Mouse (Mus musculus) liver, embryonic 12.5 days (tissue): Measurements from ENCODE around the gene Tbc1d22a. TPM values are rescaled to one million over a fixed set of nuclear protein-coding genes. Genes with fewer than 3 reads are reported as not detected.

ENCODE experiments used
- ATAC-seq: fragments of 200-750 bp; cut with Nextera tagmentation; 2 replicates; pipeline ENCODE4 v1.8.0; 2017; ENCODE audit warnings: moderate number of reproducible peaks, mild to moderate bottlenecking, moderate library complexity
- H3K27ac ChIP-seq: fragments of 300-500 bp; sonication (generic); 2 replicates; pipeline ENCODE4 v1.5.1; 2016; ENCODE audit warnings: mild to moderate bottlenecking
- H3K27me3 ChIP-seq: fragments of 300-500 bp; sonication (generic); replicated peaks from 2 replicates; pipeline ENCODE4 v1.6.1; 2016; ENCODE audit warnings: mild to moderate bottlenecking, moderate library complexity
- H3K36me3 ChIP-seq: fragments of 300-500 bp; sonication (generic); 2 replicates; pipeline ENCODE4 v1.6.1; 2016; ENCODE audit warnings: mild to moderate bottlenecking, moderate library complexity
- H3K4me1 ChIP-seq: fragments of 300-500 bp; sonication (generic); 2 replicates; pipeline ENCODE4 v1.6.1; 2016
- H3K4me2 ChIP-seq: fragments of 300-500 bp; sonication (generic); 2 replicates; pipeline ENCODE4 v1.6.1; 2016; ENCODE audit warnings: mild to moderate bottlenecking, moderate library complexity
- H3K4me3 ChIP-seq: fragments of 300-500 bp; sonication (generic); 2 replicates; pipeline ENCODE4 v1.5.1; 2016; ENCODE audit warnings: mild to moderate bottlenecking, moderate library complexity
- H3K9ac ChIP-seq: fragments of 300-500 bp; sonication (generic); 2 replicates; pipeline ENCODE4 v1.6.1; 2016; ENCODE audit warnings: mild to moderate bottlenecking, moderate library complexity
- H3K9me3 ChIP-seq: fragments of 300-500 bp; sonication (generic); replicated peaks from 2 replicates; pipeline ENCODE4 v1.6.1; 2016; ENCODE audit warnings: mild to moderate bottlenecking, moderate library complexity
- WGBS: fragments of 180-500 bp; shearing (Covaris S2); methylation state at CpG from one replicate; pipeline ENCODE4 v1.1.7; 2016; ENCODE audit not compliant: insufficient replicate concordance; 5-methylcytosine and 5-hydroxymethylcytosine counted together
- polyA plus RNA-seq: library from polyadenylated mRNA; unstranded; fragments of >200 nt; fragmentation: Nextera tagmentation; extraction: Ambion mirVana; gene quantifications from 2 replicates; pipeline ENCODE4 v1.2.1, GENCODE M21; 2016

Gene Tbc1d22a
- polyA plus RNA-seq, 1 experiment from 2014 or later = 9.2 TPM

GRCm38 (mm10) chr15:86252130-86252529, 37.9 kb downstream of the Tbc1d22a start:
- Histone ChIP-seq H3K27me3 (no peaks in the 10 kb centered on the region), H3K4me2 (no peak overlapping the region), H3K9me3 (no peaks in the 10 kb centered on the region), H3K27ac (no peak overlapping the region), H3K9ac (no peak overlapping the region), H3K4me1 (no peaks in the 10 kb centered on the region), H3K36me3 (peaks cover 3% of the 10 kb centered on the region; the same call in 1 of the 2 replicates), H3K4me3 (no peak overlapping the region)
- ATAC-seq = no peak

- H3K9ac ChIP-seq = no peak overlapping the region
- WGBS = 26% methylated on average over 4 of the region's 4 CpGs
- H3K9me3 ChIP-seq = no peaks in the 10 kb centered on the region
- no peak overlapping the region for H3K27ac ChIP-seq
- H3K4me2 ChIP-seq = no peak overlapping the region
- H3K4me1 ChIP-seq = no peaks in the 10 kb centered on the region
- H3K27me3 ChIP-seq = no peaks in the 10 kb centered on the region
- H3K4me3 ChIP-seq = no peak overlapping the region
- peaks cover 3% of the 10 kb centered on the region; the same call in 1 of the 2 replicates for H3K36me3 ChIP-seq
- no peak for ATAC-seq
These were observed 38.4 kb downstream of the Tbc1d22a start for GRCm38 (mm10) chr15:86252684-86253083.

- no peak overlapping the region for H3K9ac ChIP-seq
- H3K4me3 ChIP-seq = no peak overlapping the region
- H3K4me1 ChIP-seq = no peaks in the 10 kb centered on the region
- H3K27ac ChIP-seq = no peak overlapping the region
- H3K27me3 ChIP-seq = no peaks in the 10 kb centered on the region
- H3K4me2 ChIP-seq = no peak overlapping the region
- ATAC-seq = no peak
- H3K9me3 ChIP-seq = no peaks in the 10 kb centered on the region
- H3K36me3 ChIP-seq = peaks cover 3% of the 10 kb centered on the region; the same call in 1 of the 2 replicates
- WGBS = 68% methylated on average over 10 of the region's 10 CpGs
These were observed 39.2 kb downstream of the Tbc1d22a start for GRCm38 (mm10) chr15:86253411-86253810.

GRCm38 (mm10) chr15:86256201-86256600, 41.9 kb downstream of the Tbc1d22a start:
- no peak overlapping the region for H3K27ac ChIP-seq
- H3K4me2 ChIP-seq = no peak overlapping the region
- H3K27me3 ChIP-seq = no peaks in the 10 kb centered on the region
- peaks cover 3% of the 10 kb centered on the region; the same call in 1 of the 2 replicates for H3K36me3 ChIP-seq
- 75% methylated on average over 5 of the region's 5 CpGs for WGBS
- H3K9ac ChIP-seq = no peak overlapping the region
- ATAC-seq = no peak
- no peaks in the 10 kb centered on the region for H3K9me3 ChIP-seq
- H3K4me1 ChIP-seq = no peaks in the 10 kb centered on the region
- H3K4me3 ChIP-seq = no peak overlapping the region

GRCm38 (mm10) chr15:86256728-86257179, 42.5 kb downstream of the Tbc1d22a start:
- H3K36me3 ChIP-seq = peaks cover 3% of the 10 kb centered on the region; the same call in 1 of the 2 replicates
- H3K4me2 ChIP-seq = no peak overlapping the region
- ATAC-seq = no peak
- no peak overlapping the region for H3K9ac ChIP-seq
- no peaks in the 10 kb centered on the region for H3K4me1 ChIP-seq
- WGBS = 76% methylated on average over 4 of the region's 4 CpGs
- H3K4me3 ChIP-seq = no peak overlapping the region
- no peak overlapping the region for H3K27ac ChIP-seq
- no peaks in the 10 kb centered on the region for H3K9me3 ChIP-seq
- no peaks in the 10 kb centered on the region for H3K27me3 ChIP-seq

GRCm38 (mm10) chr15:86257916-86258685, 43.8 kb downstream of the Tbc1d22a start:
- Histone ChIP-seq H3K27ac (no peak overlapping the region), H3K4me1 (no peaks in the 10 kb centered on the region), H3K27me3 (no peaks in the 10 kb centered on the region), H3K9me3 (no peaks in the 10 kb centered on the region), H3K36me3 (peaks cover 3% of the 10 kb centered on the region; the same call in 1 of the 2 replicates), H3K9ac (no peak overlapping the region), H3K4me2 (no peak overlapping the region), H3K4me3 (no peak overlapping the region)
- ATAC-seq = no peak
- WGBS = 40% methylated on average over 9 of the region's 9 CpGs

- Histone ChIP-seq H3K27ac (no peak overlapping the region), H3K36me3 (peaks cover 3% of the 10 kb centered on the region; the same call in 1 of the 2 replicates), H3K27me3 (no peaks in the 10 kb centered on the region), H3K4me2 (no peak overlapping the region), H3K4me3 (no peak overlapping the region), H3K9me3 (no peaks in the 10 kb centered on the region), H3K4me1 (no peaks in the 10 kb centered on the region), H3K9ac (no peak overlapping the region)
- no peak for ATAC-seq
- 67% methylated on average over 4 of the region's 4 CpGs for WGBS
These were observed 45.0 kb downstream of the Tbc1d22a start for GRCm38 (mm10) chr15:86259233-86259632.

GRCm38 (mm10) chr15:86260111-86260510, 45.9 kb downstream of the Tbc1d22a start:
- no peaks in the 10 kb centered on the region for H3K4me1 ChIP-seq
- H3K27me3 ChIP-seq = no peaks in the 10 kb centered on the region
- no peak overlapping the region for H3K4me2 ChIP-seq
- H3K9me3 ChIP-seq = no peaks in the 10 kb centered on the region
- no peak overlapping the region for H3K4me3 ChIP-seq
- 77% methylated on average over 4 of the region's 4 CpGs for WGBS
- no peak overlapping the region for H3K9ac ChIP-seq
- no peak for ATAC-seq
- H3K36me3 ChIP-seq = no peaks in the 10 kb centered on the region
- H3K27ac ChIP-seq = no peak overlapping the region

GRCm38 (mm10) chr15:86264389-86264788, 50.1 kb downstream of the Tbc1d22a start:
- H3K9me3 ChIP-seq = no peaks in the 10 kb centered on the region
- H3K36me3 ChIP-seq = no peaks in the 10 kb centered on the region
- ATAC-seq = no peak
- H3K4me2 ChIP-seq = no peak overlapping the region
- no peak overlapping the region for H3K9ac ChIP-seq
- no peaks in the 10 kb centered on the region for H3K4me1 ChIP-seq
- WGBS = 69% methylated on average over 3 of the region's 3 CpGs
- no peak overlapping the region for H3K4me3 ChIP-seq
- no peak overlapping the region for H3K27ac ChIP-seq
- H3K27me3 ChIP-seq = no peaks in the 10 kb centered on the region

- H3K36me3 ChIP-seq = no peaks in the 10 kb centered on the region
- H3K9me3 ChIP-seq = no peaks in the 10 kb centered on the region
- 68% methylated on average over 7 of the region's 7 CpGs for WGBS
- no peak overlapping the region for H3K4me3 ChIP-seq
- no peak overlapping the region for H3K27ac ChIP-seq
- H3K27me3 ChIP-seq = no peaks in the 10 kb centered on the region
- no peak overlapping the region for H3K4me2 ChIP-seq
- ATAC-seq = no peak
- no peaks in the 10 kb centered on the region for H3K4me1 ChIP-seq
- H3K9ac ChIP-seq = no peak overlapping the region
These were observed 50.5 kb downstream of the Tbc1d22a start for GRCm38 (mm10) chr15:86264803-86265202.

- H3K27me3 ChIP-seq = no peaks in the 10 kb centered on the region
- WGBS = 63% methylated on average over 4 of the region's 4 CpGs
- no peak for ATAC-seq
These were observed 52.7 kb downstream of the Tbc1d22a start for GRCm38 (mm10) chr15:86266975-86267374.

GRCm38 (mm10) chr15:86268526-86268925, 54.3 kb downstream of the Tbc1d22a start:
- no peaks in the 10 kb centered on the region for H3K9me3 ChIP-seq
- no peak overlapping the region for H3K4me3 ChIP-seq
- H3K27ac ChIP-seq = no peak overlapping the region
- no peaks in the 10 kb centered on the region for H3K36me3 ChIP-seq
- H3K27me3 ChIP-seq = no peaks in the 10 kb centered on the region
- H3K9ac ChIP-seq = no peak overlapping the region
- H3K4me2 ChIP-seq = no peak overlapping the region
- ATAC-seq = no peak
- H3K4me1 ChIP-seq = no peaks in the 10 kb centered on the region
- WGBS = 70% methylated on average over 1 of the region's 1 CpGs

More at GRCm38 (mm10) chr15:86266975-86267374, 52.7 kb downstream of the Tbc1d22a start:
- Histone ChIP-seq H3K27ac (no peak overlapping the region), H3K9me3 (no peaks in the 10 kb centered on the region), H3K4me1 (no peaks in the 10 kb centered on the region), H3K4me2 (no peak overlapping the region), H3K9ac (no peak overlapping the region), H3K36me3 (no peaks in the 10 kb centered on the region), H3K4me3 (no peak overlapping the region)
